Mouse (Mus musculus) spleen, postnatal 0 days (tissue): ENCODE measurements around the gene Aars2. TPM values are rescaled to one million over a fixed set of nuclear protein-coding genes. Genes with fewer than 3 reads are reported as not detected.

ENCODE experiments used
- polyA plus RNA-seq: library from polyadenylated mRNA; unstranded; fragments of >200 nt; fragmentation: Nextera tagmentation; extraction: Ambion mirVana; gene quantifications from 2 replicates; pipeline ENCODE4 v1.2.1, GENCODE M21; 2015

Aars2 gene
- polyA plus RNA-seq = 4.8 and 5.2 TPM in 2 replicates

GRCm38 (mm10) chr17:45506700-45507189, at the start of gene Aars2:
Aars2 (plus strand) TSS chr17:45506841.

GRCm38 (mm10) chr17:45474669-45475465, 31.8 kb upstream of the Aars2 start, which contains the start of gene Spats1:
Spats1 (minus strand) TSS chr17:45475415.

GRCm38 (mm10) chr17:45523263-45523662, 16.6 kb downstream of the Aars2 start, which contains the start of gene Tcte1:
Tcte1 (plus strand) TSS chr17:45523434.

GRCm38 (mm10) chr17:45549617-45550181, 43.1 kb downstream of the Aars2 start, which contains the start of gene Tmem151b:
Tmem151b (minus strand) TSS chr17:45549677.

GRCm38 (mm10) chr17:45555452-45556106, 48.9 kb downstream of the Aars2 start, which contains the start of gene Nfkbie:
Nfkbie (plus strand) TSS chr17:45555703.

GRCm38 (mm10) chr17:45563655-45564530, 57.3 kb downstream of the Aars2 start, which contains the start of gene Slc35b2:
Slc35b2 (plus strand) TSS chr17:45563874.

Other genes starting within 250 kb of the Aars2 start
- 47.0 and 47.8 TPM in 2 replicates for gene Cdc5l, start 73.1 kb upstream of the Aars2 start, polyA plus RNA-seq
- gene Spats1, start 31.4 kb upstream of the Aars2 start, polyA plus RNA-seq = 0.27 and 0.49 TPM in 2 replicates
- not detected in 2 replicates for gene Tcte1, start 16.6 kb downstream of the Aars2 start, polyA plus RNA-seq
- gene Tmem151b, start 42.8 kb downstream of the Aars2 start, polyA plus RNA-seq = 0.13 TPM in 2 replicates
- 3.7 and 6.2 TPM in 2 replicates for gene Nfkbie, start 48.9 kb downstream of the Aars2 start, polyA plus RNA-seq
- 51.8 and 57.2 TPM in 2 replicates for gene Slc35b2, start 57.0 kb downstream of the Aars2 start, polyA plus RNA-seq
- 776 and 792 TPM in 2 replicates for gene Hsp90ab1, start 66.4 kb downstream of the Aars2 start, polyA plus RNA-seq
- gene Slc29a1, start 92.8 kb downstream of the Aars2 start, polyA plus RNA-seq = 221 and 224 TPM in 2 replicates
- gene Mymx, start 95.3 kb downstream of the Aars2 start, polyA plus RNA-seq = 0.35 TPM in 1 of 2 replicates, not detected in the other
- 0.05 and 0.15 TPM in 2 replicates for gene Capn11, start 152.5 kb downstream of the Aars2 start, polyA plus RNA-seq
- 128 and 137 TPM in 2 replicates for gene Mrpl14, start 179.5 kb downstream of the Aars2 start, polyA plus RNA-seq
- gene Tmem63b, start 180.1 kb downstream of the Aars2 start, polyA plus RNA-seq = 5.7 and 7.3 TPM in 2 replicates
- not detected in 2 replicates for gene 1600014C23Rik, start 227.0 kb downstream of the Aars2 start, polyA plus RNA-seq